Mouse (Mus musculus) kidney, adult 11 months (tissue): ENCODE data around the gene Rtn1.

ENCODE experiments used
- DNase-seq: peaks from one replicate; pipeline ENCODE4 v3.0.0; 2022

Gene Rtn1

GRCm38 (mm10) chr12:72223557-72224102, 185.2 kb downstream of the Rtn1 start:
- DNase-seq, result no peak

- DNase-seq, result no peak
These were observed 195.3 kb downstream of the Rtn1 start for GRCm38 (mm10) chr12:72213554-72213953.

GRCm38 (mm10) chr12:72200828-72201227, 208.0 kb downstream of the Rtn1 start:
- no peak for DNase-seq

GRCm38 (mm10) chr12:72197925-72198486, 210.8 kb downstream of the Rtn1 start:
- no peak for DNase-seq

GRCm38 (mm10) chr12:72197434-72197833, 211.4 kb downstream of the Rtn1 start:
- DNase-seq, result no peak

GRCm38 (mm10) chr12:72184929-72185328, 223.9 kb downstream of the Rtn1 start, which contains the start of gene Ccdc175:
Ccdc175 (minus strand) TSS chr12:72185029.
- DNase-seq, result no peak

- DNase-seq, result no peak
These were observed 229.3 kb downstream of the Rtn1 start for GRCm38 (mm10) chr12:72179561-72179960.

GRCm38 (mm10) chr12:72178322-72178721, 230.5 kb downstream of the Rtn1 start:
- no peak for DNase-seq
